Mouse (Mus musculus): ENCODE measurements around the gene Klre1. TPM values are rescaled to one million over a fixed set of nuclear protein-coding genes. Genes with fewer than 3 reads are reported as not detected.

The Klre1 gene
- total and polyA plus RNA-seq, 2 experiments = 0.07 to 0.28 TPM

DNA sequence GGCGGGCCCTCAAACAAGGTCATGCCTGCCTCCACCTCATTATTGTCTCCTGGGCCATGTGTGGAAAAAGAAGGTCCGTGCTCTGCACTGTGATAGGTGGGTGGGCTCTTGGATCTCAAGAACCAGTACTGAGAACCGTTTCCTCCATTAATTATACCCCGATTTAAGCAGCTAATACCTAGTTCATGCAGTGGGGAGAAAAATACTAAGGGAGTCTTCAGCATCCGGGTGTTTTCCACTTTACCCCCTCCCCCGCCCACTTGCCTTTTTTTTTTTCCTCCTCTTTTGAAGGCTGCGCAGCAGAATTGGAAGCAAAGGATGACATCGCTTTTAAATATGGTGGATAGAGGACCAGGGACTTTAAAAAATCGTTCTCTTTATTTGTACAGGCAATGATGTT lies 43.6 kb upstream of the Klre1 start:
- peak; percentile 40 for DNase-seq (ENCODE audit: extremely low read depth, low read depth, low spot score)
- H3K27ac ChIP-seq (replicated peaks; ENCODE audit: insufficient read depth, low read depth, low read length) = peak overlapping the region; percentile 94

DNA sequence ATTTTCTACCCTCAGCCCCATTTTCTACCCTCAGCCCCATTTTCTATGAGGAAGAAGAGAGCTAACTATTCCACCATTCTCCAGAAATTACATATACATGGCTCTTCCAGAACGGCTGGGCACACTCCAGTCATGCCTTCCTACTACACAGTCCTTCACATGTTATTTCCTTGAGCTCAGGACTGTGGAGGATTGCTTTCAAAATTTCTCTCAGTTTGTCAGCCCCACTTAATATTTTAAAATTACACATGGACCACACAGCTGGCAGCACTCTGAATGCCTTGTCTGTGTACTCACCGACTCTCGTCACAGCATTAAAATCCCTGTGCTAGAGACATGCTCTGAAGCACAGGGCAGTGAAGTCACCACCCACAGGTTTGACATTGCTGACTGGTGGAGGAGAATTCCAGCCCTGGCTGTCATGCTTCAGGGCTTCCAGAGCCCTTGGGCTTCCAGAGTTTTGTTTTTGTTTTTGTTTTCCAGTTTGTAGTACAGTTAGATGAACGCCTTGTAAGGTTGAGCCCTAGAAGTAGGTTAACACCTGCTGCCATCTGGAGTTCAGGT lies 43.0 kb upstream of the Klre1 start:
- no peak for TF ChIP-seq CTCF (IDR thresholded peaks at IDR 0.05; ENCODE audit: low read depth, low read length)
- no peak for TF ChIP-seq POLR2A (IDR thresholded peaks at IDR 0.05; ENCODE audit: extremely low read depth, insufficient read depth, low read length)
- peaks cover 40% of the 10 kb centered on the region for H3K36me3 ChIP-seq (ENCODE audit: control insufficient read depth, insufficient read depth, low read length)
- H3K79me2 ChIP-seq (ENCODE audit: control insufficient read depth, insufficient read depth, low read length) = peaks cover 33% of the 10 kb centered on the region
- 18% methylated on average over 4 of the region's 4 CpGs for WGBS
- H3K27me3 ChIP-seq (ENCODE audit: control insufficient read depth, insufficient read depth, low read length) = no peaks in the 10 kb centered on the region
- peak overlapping the region; percentile 10; the same call in 1 of the 2 replicates for H3K27ac ChIP-seq (replicated peaks; ENCODE audit: insufficient read depth, low read depth, low read length)
- DNase-seq (ENCODE audit: extremely low read depth, low read depth, low spot score) = peak; percentile 43
- peak overlapping the region; percentile 89 for H3K4me3 ChIP-seq (ENCODE audit: insufficient read depth, low read depth, low read length)
- peak overlapping the region; percentile 49 for H3K9ac ChIP-seq (ENCODE audit: low read depth, low read length)
- peaks cover 48% of the 10 kb centered on the region for H3K4me1 ChIP-seq (ENCODE audit: control insufficient read depth, insufficient read depth, low read length)

More for the DNA sequence above, 43.6 kb upstream of the Klre1 start:
- no peak for TF ChIP-seq POLR2A (IDR thresholded peaks at IDR 0.05; ENCODE audit: extremely low read depth, insufficient read depth, low read length)
- no peak for TF ChIP-seq CTCF (IDR thresholded peaks at IDR 0.05; ENCODE audit: low read depth, low read length)
- peaks cover 47% of the 10 kb centered on the region for H3K4me1 ChIP-seq (ENCODE audit: control insufficient read depth, insufficient read depth, low read length)
- peaks cover 34% of the 10 kb centered on the region for H3K36me3 ChIP-seq (ENCODE audit: control insufficient read depth, insufficient read depth, low read length)
- no peaks in the 10 kb centered on the region for H3K27me3 ChIP-seq (ENCODE audit: control insufficient read depth, insufficient read depth, low read length)
- WGBS = under 1% methylated on average over 9 of the region's 9 CpGs
- peak overlapping the region; percentile 93 for H3K9ac ChIP-seq (ENCODE audit: low read depth, low read length)
- H3K79me2 ChIP-seq (ENCODE audit: control insufficient read depth, insufficient read depth, low read length) = peaks cover 33% of the 10 kb centered on the region
- peak overlapping the region; percentile 89 for H3K4me3 ChIP-seq (ENCODE audit: insufficient read depth, low read depth, low read length)

GRCm38 (mm10) chr6:129535723-129536122 lies 42.0 kb upstream of the Klre1 start:
- DNase-seq (ENCODE audit: extremely low read depth, low read depth, low spot score) = peak; percentile 37
- H3K36me3 ChIP-seq (ENCODE audit: control insufficient read depth, insufficient read depth, low read length) = peaks cover 50% of the 10 kb centered on the region
- TF ChIP-seq CTCF (IDR thresholded peaks at IDR 0.05; ENCODE audit: low read depth, low read length) (no peak), POLR2A (IDR thresholded peaks at IDR 0.05; ENCODE audit: extremely low read depth, insufficient read depth, low read length) (no peak)
- peaks cover 43% of the 10 kb centered on the region for H3K4me1 ChIP-seq (ENCODE audit: control insufficient read depth, insufficient read depth, low read length)
- peak overlapping the region; percentile 31; the same call in 1 of the 2 replicates for H3K4me3 ChIP-seq (ENCODE audit: insufficient read depth, low read depth, low read length)
- peak overlapping the region; percentile 49; the same call in 1 of the 2 replicates for H3K27ac ChIP-seq (replicated peaks; ENCODE audit: insufficient read depth, low read depth, low read length)
- H3K9ac ChIP-seq (ENCODE audit: low read depth, low read length) = peak overlapping the region; percentile 49; the same call in 1 of the 2 replicates
- WGBS = 35% methylated on average over 4 of the region's 4 CpGs
- H3K27me3 ChIP-seq (ENCODE audit: control insufficient read depth, insufficient read depth, low read length) = no peaks in the 10 kb centered on the region
- H3K79me2 ChIP-seq (ENCODE audit: control insufficient read depth, insufficient read depth, low read length) = peaks cover 33% of the 10 kb centered on the region

DNA sequence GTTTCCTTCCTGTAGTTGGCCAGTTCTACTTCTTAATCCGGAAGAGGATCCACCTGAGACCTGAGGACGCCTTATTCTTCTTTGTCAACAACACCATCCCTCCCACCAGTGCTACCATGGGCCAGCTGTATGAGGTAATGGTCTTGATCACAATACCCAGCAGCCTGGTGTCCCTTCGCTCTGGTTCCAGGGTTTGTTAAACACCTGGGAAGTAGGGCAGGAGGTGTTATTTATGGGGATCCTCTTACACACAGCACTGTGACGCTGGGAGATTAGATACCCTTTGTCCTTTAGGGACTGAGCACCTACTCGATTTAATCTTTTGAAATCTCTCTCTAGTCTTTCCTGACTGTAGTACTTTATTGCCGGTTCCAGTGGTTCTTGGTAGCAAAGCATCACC lies 39.1 kb upstream of the Klre1 start:
- H3K4me1 ChIP-seq (ENCODE audit: control insufficient read depth, insufficient read depth, low read length) = peaks cover 44% of the 10 kb centered on the region
- no peak for DNase-seq (ENCODE audit: extremely low read depth, low read depth, low spot score)
- H3K36me3 ChIP-seq (ENCODE audit: control insufficient read depth, insufficient read depth, low read length) = peaks cover 65% of the 10 kb centered on the region
- WGBS = 73% methylated on average over 6 of the region's 6 CpGs
- no peak overlapping the region for H3K4me3 ChIP-seq (ENCODE audit: insufficient read depth, low read depth, low read length)
- peaks cover 27% of the 10 kb centered on the region for H3K79me2 ChIP-seq (ENCODE audit: control insufficient read depth, insufficient read depth, low read length)
- no peak for TF ChIP-seq POLR2A (IDR thresholded peaks at IDR 0.05; ENCODE audit: extremely low read depth, insufficient read depth, low read length)
- TF ChIP-seq CTCF (IDR thresholded peaks at IDR 0.05; ENCODE audit: low read depth, low read length) = no peak
- H3K27me3 ChIP-seq (ENCODE audit: control insufficient read depth, insufficient read depth, low read length) = no peaks in the 10 kb centered on the region
- no peak overlapping the region for H3K9ac ChIP-seq (ENCODE audit: low read depth, low read length)
- no peak overlapping the region for H3K27ac ChIP-seq (replicated peaks; ENCODE audit: insufficient read depth, low read depth, low read length)

DNA sequence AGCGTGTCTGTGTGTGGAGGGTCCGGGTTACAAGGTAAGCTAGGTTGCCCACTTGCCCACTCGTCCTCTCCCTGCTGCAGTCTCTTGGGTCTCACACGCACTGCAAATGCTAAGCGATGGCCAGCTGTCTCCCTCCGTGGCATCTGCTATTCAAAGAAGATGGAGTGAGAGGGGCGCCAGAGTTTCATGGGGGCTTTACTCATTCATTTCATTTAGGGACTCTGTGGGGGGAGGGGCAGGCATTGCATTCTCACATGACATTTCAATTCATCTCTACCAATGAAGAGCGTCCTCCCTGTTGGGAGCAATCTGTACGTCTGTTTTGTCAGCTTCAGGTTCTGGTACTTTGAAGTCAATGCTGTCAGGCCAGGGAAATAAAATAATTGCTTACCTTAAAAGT lies 35.8 kb upstream of the Klre1 start:
- Histone ChIP-seq H3K79me2 (ENCODE audit: control insufficient read depth, insufficient read depth, low read length) (peaks cover under 1% of the 10 kb centered on the region; the same call in 1 of the 2 replicates), H3K4me3 (ENCODE audit: insufficient read depth, low read depth, low read length) (no peak overlapping the region), H3K27ac (replicated peaks; ENCODE audit: insufficient read depth, low read depth, low read length) (no peak overlapping the region), H3K4me1 (ENCODE audit: control insufficient read depth, insufficient read depth, low read length) (peaks cover 25% of the 10 kb centered on the region), H3K36me3 (ENCODE audit: control insufficient read depth, insufficient read depth, low read length) (peaks cover 51% of the 10 kb centered on the region), H3K27me3 (ENCODE audit: control insufficient read depth, insufficient read depth, low read length) (no peaks in the 10 kb centered on the region), H3K9ac (ENCODE audit: low read depth, low read length) (no peak overlapping the region)
- TF ChIP-seq POLR2A (IDR thresholded peaks at IDR 0.05; ENCODE audit: extremely low read depth, insufficient read depth, low read length) = no peak
- no peak for TF ChIP-seq CTCF (IDR thresholded peaks at IDR 0.05; ENCODE audit: low read depth, low read length)
- no peak for DNase-seq (ENCODE audit: extremely low read depth, low read depth, low spot score)
- WGBS = 90% methylated on average over 9 of the region's 9 CpGs

DNA sequence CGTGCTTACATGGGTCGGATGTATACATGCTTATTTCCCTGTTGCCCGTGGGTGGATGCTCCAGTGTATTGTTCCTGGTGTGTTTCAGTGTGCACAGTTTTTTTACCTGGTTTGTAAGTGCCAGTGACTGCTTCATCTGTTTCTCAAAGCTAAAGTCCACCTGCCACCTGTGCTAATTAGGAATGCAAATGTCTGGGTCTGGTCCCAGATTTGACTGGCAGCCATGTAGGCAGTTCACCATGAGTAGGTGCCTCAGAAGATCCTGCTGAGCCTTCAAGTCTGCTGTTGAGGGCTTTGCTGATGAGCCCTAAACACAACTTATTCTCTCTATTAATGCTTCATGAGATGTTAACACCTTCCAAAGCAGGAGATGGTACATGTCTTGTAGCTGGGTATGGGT lies 35.2 kb upstream of the Klre1 start:
- no peak overlapping the region for H3K4me3 ChIP-seq (ENCODE audit: insufficient read depth, low read depth, low read length)
- WGBS = 93% methylated on average over 3 of the region's 3 CpGs
- no peaks in the 10 kb centered on the region for H3K27me3 ChIP-seq (ENCODE audit: control insufficient read depth, insufficient read depth, low read length)
- DNase-seq (ENCODE audit: extremely low read depth, low read depth, low spot score) = peak; percentile 48
- TF ChIP-seq CTCF (IDR thresholded peaks at IDR 0.05; ENCODE audit: low read depth, low read length) (no peak), POLR2A (IDR thresholded peaks at IDR 0.05; ENCODE audit: extremely low read depth, insufficient read depth, low read length) (no peak)
- H3K79me2 ChIP-seq (ENCODE audit: control insufficient read depth, insufficient read depth, low read length) = no peaks in the 10 kb centered on the region; the same call in 1 of the 2 replicates
- peak overlapping the region; percentile 4; the same call in 1 of the 2 replicates for H3K27ac ChIP-seq (replicated peaks; ENCODE audit: insufficient read depth, low read depth, low read length)
- peaks cover 46% of the 10 kb centered on the region for H3K36me3 ChIP-seq (ENCODE audit: control insufficient read depth, insufficient read depth, low read length)
- H3K9ac ChIP-seq (ENCODE audit: low read depth, low read length) = no peak overlapping the region
- H3K4me1 ChIP-seq (ENCODE audit: control insufficient read depth, insufficient read depth, low read length) = peaks cover 21% of the 10 kb centered on the region
